Mouse (Mus musculus) CH12.LX (cell line): ENCODE data around the gene Wdr37. TPM values are rescaled to one million over a fixed set of nuclear protein-coding genes. Genes with fewer than 3 reads are reported as not detected.
"Not testable (repeated sequence)": the region's sequence is repeated elsewhere in the genome, so short reads cannot be mapped to it uniquely, and the experiment has no call there.

Experiments
- DNase-seq: peaks from one replicate; pipeline ENCODE4 v3.0.0-alpha.2; 2013; ENCODE audit errors: extremely low read depth
- H3K27ac ChIP-seq: 2 replicates; pipeline ENCODE4 v1.5.1; 2012; ENCODE audit warnings: low read depth, mild to moderate bottlenecking, control low read depth, moderate library complexity; ENCODE audit not compliant: insufficient read depth
- H3K27me3 ChIP-seq: replicated peaks from 2 replicates; pipeline ENCODE3; 2012; ENCODE audit warnings: inconsistent platforms
- H3K36me3 ChIP-seq, 2 experiments: replicated peaks in 1 of 2; 2 replicates each; pipeline versions ENCODE3 to v1.6.1; 2012; ENCODE audit warnings: inconsistent platforms in 1 of 2, low read length in 1 of 2, mild to moderate bottlenecking in 1 of 2, mixed read lengths in 1 of 2, moderate library complexity in 1 of 2; ENCODE audit not compliant: control insufficient read depth in 1 of 2, insufficient read depth in 1 of 2
- H3K4me1 ChIP-seq, 2 experiments: 2 replicates each; pipeline ENCODE4 v1.6.1; 2012; ENCODE audit warnings: inconsistent platforms in 1 of 2, moderate library complexity in 1 of 2; ENCODE audit not compliant: insufficient read depth in 2 of 2, control insufficient read depth in 1 of 2
- H3K4me2 ChIP-seq: 2 replicates; pipeline ENCODE4 v1.6.1; 2012; ENCODE audit warnings: low read depth, mild to moderate bottlenecking, control low read depth; ENCODE audit not compliant: poor library complexity, insufficient read depth, severe bottlenecking
- H3K4me3 ChIP-seq, 3 experiments: fragments of 150-350 bp in 1 of 3; sonication (generic) in 1 of 3; replicated peaks in 1 of 3; 2 replicates each; pipeline versions ENCODE3 to v1.5.1; 2011 to 2012; ENCODE audit warnings: low read depth in 2 of 3, low read length in 2 of 3, mild to moderate bottlenecking in 2 of 3, moderate library complexity in 2 of 3, control low read depth in 1 of 3, improper control_type of control experiment in 1 of 3, inconsistent platforms in 1 of 3, mixed read lengths in 1 of 3; ENCODE audit not compliant: poor library complexity in 1 of 3
- H3K79me2 ChIP-seq: replicated peaks from 2 replicates; pipeline ENCODE4 v1.6.1; 2012; ENCODE audit warnings: mild to moderate bottlenecking, moderate library complexity; ENCODE audit not compliant: control insufficient read depth, poor library complexity, insufficient read depth, severe bottlenecking; ENCODE audit errors: extremely low read depth
- H3K9ac ChIP-seq: 2 replicates; pipeline ENCODE4 v1.6.1; 2012; ENCODE audit warnings: low read depth, mild to moderate bottlenecking, control low read depth, moderate library complexity; ENCODE audit not compliant: insufficient read depth
- H3K9me3 ChIP-seq: replicated peaks from 2 replicates; pipeline ENCODE3; 2012; ENCODE audit warnings: low read length, inconsistent platforms, mixed read lengths
- CHD1 ChIP-seq: IDR thresholded peaks from 2 replicates; pipeline ENCODE4 v1.6.1; 2012; ENCODE audit warnings: low read depth, low read length, improper control_type of control experiment, inconsistent platforms
- CHD2 ChIP-seq: IDR thresholded peaks from 2 replicates; pipeline ENCODE4 v1.6.1; 2011; ENCODE audit warnings: low read length, improper control_type of control experiment
- CTCF ChIP-seq, 2 experiments: IDR thresholded peaks in 1 of 2; conservative IDR thresholded peaks in 1 of 2; 2 replicates each; pipeline ENCODE4 v1.5.1; 2011 to 2012; ENCODE audit warnings: low read depth in 2 of 2, low read length in 2 of 2, improper control_type of control experiment in 1 of 2, inconsistent platforms in 1 of 2, mild to moderate bottlenecking in 1 of 2, moderate library complexity in 1 of 2
- ELF1 ChIP-seq: IDR thresholded peaks from 2 replicates; pipeline ENCODE4 v1.6.1; 2014; ENCODE audit warnings: low read depth, mild to moderate bottlenecking, inconsistent platforms, low read length, improper control_type of control experiment
- EP300 ChIP-seq: IDR thresholded peaks from 2 replicates; pipeline ENCODE4 v1.6.1; 2011; ENCODE audit warnings: low read length, improper control_type of control experiment
- ETS1 ChIP-seq: conservative IDR thresholded peaks from 2 replicates; pipeline ENCODE4 v1.6.1; 2012; ENCODE audit warnings: low read depth, mild to moderate bottlenecking, inconsistent platforms, low read length, improper control_type of control experiment, moderate library complexity
- GABPA ChIP-seq: IDR thresholded peaks from 2 replicates; pipeline ENCODE4 v1.6.1; 2012; ENCODE audit warnings: low read depth, low read length, improper control_type of control experiment, inconsistent platforms; ENCODE audit not compliant: insufficient replicate concordance
- IRF4 ChIP-seq: IDR thresholded peaks from 2 replicates; pipeline ENCODE4 v1.6.1; 2014; ENCODE audit warnings: low read depth, mild to moderate bottlenecking, inconsistent platforms, low read length, improper control_type of control experiment
- JUN ChIP-seq: IDR thresholded peaks from 2 replicates; pipeline ENCODE4 v1.6.1; 2011; ENCODE audit warnings: low read depth, mild to moderate bottlenecking, low read length, improper control_type of control experiment, moderate library complexity; ENCODE audit not compliant: insufficient read depth
- KAT2A ChIP-seq: IDR thresholded peaks from 2 replicates; pipeline ENCODE4 v1.6.1; 2012; ENCODE audit warnings: low read length, improper control_type of control experiment, inconsistent platforms; ENCODE audit not compliant: insufficient replicate concordance
- MAX ChIP-seq: IDR thresholded peaks from 2 replicates; pipeline ENCODE4 v1.6.1; 2011; ENCODE audit warnings: low read length, improper control_type of control experiment
- MAZ ChIP-seq: IDR thresholded peaks from 2 replicates; pipeline ENCODE4 v1.6.1; 2012; ENCODE audit warnings: low read depth, mild to moderate bottlenecking, inconsistent platforms, low read length, improper control_type of control experiment, moderate library complexity
- MEF2A ChIP-seq: IDR thresholded peaks from 2 replicates; pipeline ENCODE4 v1.6.1; 2014; ENCODE audit warnings: low read depth, mild to moderate bottlenecking, inconsistent platforms, low read length, improper control_type of control experiment, borderline replicate concordance
- MXI1 ChIP-seq: IDR thresholded peaks from 2 replicates; pipeline ENCODE4 v1.6.1; 2011; ENCODE audit warnings: mild to moderate bottlenecking, low read depth, low read length, improper control_type of control experiment
- MYC ChIP-seq: IDR thresholded peaks from 2 replicates; pipeline ENCODE4 v1.6.1; 2011; ENCODE audit warnings: low read depth, mild to moderate bottlenecking, improper control_type of control experiment, low read length
- NRF1 ChIP-seq: IDR thresholded peaks from 2 replicates; pipeline ENCODE4 v1.6.1; 2014; ENCODE audit warnings: low read depth, mild to moderate bottlenecking, inconsistent platforms, low read length, improper control_type of control experiment, moderate library complexity
- PAX5 ChIP-seq: IDR thresholded peaks from 2 replicates; pipeline ENCODE4 v1.6.1; 2012; ENCODE audit warnings: low read length, inconsistent platforms, mixed read lengths
- RCOR1 ChIP-seq: conservative IDR thresholded peaks from 2 replicates; pipeline ENCODE4 v1.6.1; 2012; ENCODE audit warnings: low read depth, mild to moderate bottlenecking, inconsistent platforms, low read length, improper control_type of control experiment
- SIN3A ChIP-seq: IDR thresholded peaks from 2 replicates; pipeline ENCODE4 v1.6.1; 2012; ENCODE audit warnings: low read length, improper control_type of control experiment, inconsistent platforms
- SMC3 ChIP-seq: IDR thresholded peaks from 2 replicates; pipeline ENCODE4 v1.6.1; 2011; ENCODE audit warnings: low read depth, low read length, improper control_type of control experiment
- TBP ChIP-seq: conservative IDR thresholded peaks from 2 replicates; pipeline ENCODE4 v1.6.1; 2011; ENCODE audit warnings: low read depth, low read length, improper control_type of control experiment
- USF2 ChIP-seq: conservative IDR thresholded peaks from 2 replicates; pipeline ENCODE4 v1.6.1; 2011; ENCODE audit warnings: low read depth, low read length, improper control_type of control experiment
- ZC3H11A ChIP-seq: IDR thresholded peaks from 2 replicates; pipeline ENCODE4 v1.6.1; 2012; ENCODE audit warnings: low read depth, mild to moderate bottlenecking, inconsistent platforms, low read length, improper control_type of control experiment
- ZKSCAN1 ChIP-seq: IDR thresholded peaks from 2 replicates; pipeline ENCODE4 v1.6.1; 2012; ENCODE audit warnings: low read depth, inconsistent platforms, low read length, improper control_type of control experiment, borderline replicate concordance
- ZMIZ1 ChIP-seq: IDR thresholded peaks from 2 replicates; pipeline ENCODE4 v1.6.1; 2012; ENCODE audit warnings: low read depth, mild to moderate bottlenecking, inconsistent platforms, low read length, improper control_type of control experiment
- dilution Hi-C: fragments of 300-500 bp; cut with MboI; formaldehyde crosslinking; loops from 2 replicates; pipeline ENCODE4 v1.14.3; 2020; ENCODE audit warnings: low sequenced_read_pairs; ENCODE audit not compliant: extremely low pct_unique_long_range_greater_than_20kb, extremely low pct_ligation_motif_present
- in situ Hi-C: fragments of 300-500 bp; cut with MboI; formaldehyde crosslinking; loops from 3 replicates; pipeline ENCODE4 v1.14.3; 2019; ENCODE audit warnings: low sequenced_read_pairs, low pct_ligation_motif_present, low pct_unique_long_range_greater_than_20kb, mixed read lengths
- polyA plus RNA-seq: library from polyadenylated mRNA; unstranded; fragments of >175 nt; gene quantifications from 2 replicates; pipeline ENCODE4 v1.2.1, GENCODE M21; 2012; ENCODE audit warnings: low read depth; ENCODE audit not compliant: insufficient read length
- total RNA-seq, 2 experiments: library from RNA; depleted of rRNA; stranded (reverse); fragments of 300-350 nt in 1 of 2; fragments of >200 nt in 1 of 2; gene quantifications; 2 replicates each; pipeline ENCODE4 v1.2.3; 2012 to 2014

Gene Wdr37
- total and polyA plus RNA-seq, 3 experiments: 11.8 to 24.2 (median 13.4) TPM

DNA sequence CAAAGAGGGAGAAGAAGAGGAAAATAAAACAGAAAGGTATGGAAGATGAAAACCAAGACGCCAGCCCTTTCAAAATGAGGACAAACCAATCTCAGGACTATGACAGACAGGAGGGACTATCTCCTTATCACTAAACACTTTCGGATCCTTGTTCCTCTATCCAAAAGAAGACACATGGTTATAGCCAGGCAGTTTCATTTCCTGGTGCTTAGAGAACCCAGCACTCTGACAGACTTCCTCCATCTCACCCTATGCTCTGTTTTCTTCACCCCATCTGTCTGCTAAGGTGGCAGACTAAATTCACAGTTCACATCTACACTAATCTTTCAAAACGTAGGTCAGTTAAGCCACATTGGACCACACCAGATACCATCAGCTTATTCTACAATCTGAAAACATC, 29.4 kb downstream of the Wdr37 start:
- peak; percentile 71 for DNase-seq
- peaks cover 65 to 78% of the 10 kb centered on the region in 2 experiments for H3K36me3 ChIP-seq
- H3K9me3 ChIP-seq: no peaks in the 10 kb centered on the region
- no peak overlapping the region for H3K4me3 ChIP-seq
- peaks cover 5% of the 10 kb centered on the region; the same call in 1 of the 2 replicates for H3K79me2 ChIP-seq
- TF ChIP-seq MYC (peak; percentile 86), EP300 (peak; percentile 86), GABPA (no peak), ZC3H11A (no peak), MAX (0 out of 2 replicates have a peak, but pooled peaks have one; percentile 40), MXI1 (peak; percentile 34; the same call in 1 of the 2 replicates), ZKSCAN1 (no peak), IRF4 (peak; percentile 82), MEF2A (0 out of 2 replicates have a peak, but pooled peaks have one; percentile 58), USF2 (no peak), SIN3A (no peak; the same call in 1 of the 2 replicates)
- TF ChIP-seq, all 38 proteins: peak for 6
- no peak overlapping the region for H3K9ac ChIP-seq
- peak overlapping the region; percentile 67 for H3K27ac ChIP-seq
- in situ Hi-C loops (no loop called here), dilution Hi-C loops (no loop called here)
- H3K27me3 ChIP-seq: no peaks in the 10 kb centered on the region
- peaks cover 11 to 48% of the 10 kb centered on the region in 2 experiments; a peak in 3 of 4 replicates for H3K4me1 ChIP-seq
- H3K4me2 ChIP-seq: peak overlapping the region; percentile 44; the same call in 1 of the 2 replicates

DNA sequence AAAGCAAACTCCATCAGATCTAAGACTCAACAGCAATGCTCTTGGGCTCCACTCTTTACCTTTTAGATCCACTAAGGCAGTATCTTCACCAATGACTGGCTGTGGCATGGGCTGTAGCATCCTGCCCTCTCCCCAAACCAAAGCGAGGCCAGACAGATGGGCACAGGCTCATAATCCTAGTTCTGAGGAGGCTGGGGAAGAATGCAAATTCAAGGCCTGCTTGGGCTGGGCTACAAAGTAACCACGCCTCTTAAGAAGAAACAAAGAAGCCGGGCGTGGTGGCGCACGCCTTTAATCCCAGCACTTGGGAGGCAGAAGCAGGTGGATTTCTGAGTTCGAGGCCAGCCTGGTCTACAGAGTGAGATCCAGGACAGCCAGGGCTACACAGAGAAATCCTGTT, 29.9 kb downstream of the Wdr37 start:
- dilution Hi-C loops, H3K4me2 ChIP-seq, H3K27me3 ChIP-seq, H3K27ac ChIP-seq, H3K79me2 ChIP-seq, H3K9me3 ChIP-seq, in situ Hi-C loops, H3K9ac ChIP-seq: not testable (repeated sequence)
- Histone ChIP-seq H3K4me1 (peaks cover 11 to 48% of the 10 kb centered on the region in 2 experiments; a peak in 3 of 4 replicates), H3K36me3 (peaks cover 61 to 75% of the 10 kb centered on the region in 2 experiments), H3K4me3 (peak overlapping the region in 1 of 3 experiments; percentile 6)
- peak; percentile 56 for DNase-seq

DNA sequence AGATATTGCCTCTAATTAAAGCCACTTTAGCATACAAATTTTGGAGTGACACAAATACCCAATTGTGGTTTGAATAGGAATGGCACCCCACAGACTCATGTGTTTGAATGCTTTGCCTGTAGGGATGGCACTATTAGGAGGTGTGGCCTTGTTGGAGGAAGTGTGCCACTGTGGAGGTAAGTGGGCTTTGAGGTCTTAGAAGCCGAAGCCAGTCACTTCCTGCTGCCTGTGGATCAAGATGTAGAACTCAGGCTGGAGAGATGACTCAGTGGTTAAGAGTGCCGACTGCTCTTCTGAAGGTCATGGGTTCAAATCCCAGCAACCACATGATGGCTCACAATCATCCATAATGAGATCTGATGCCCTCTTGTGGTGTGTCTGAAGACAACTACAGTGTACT, 30.8 kb downstream of the Wdr37 start:
- Histone ChIP-seq H3K79me2 (peaks cover 4% of the 10 kb centered on the region; the same call in 1 of the 2 replicates), H3K9me3 (no peaks in the 10 kb centered on the region), H3K27ac (no peak overlapping the region), H3K36me3 (peaks cover 62 to 77% of the 10 kb centered on the region in 2 experiments), H3K4me3 (no peak overlapping the region), H3K27me3 (no peaks in the 10 kb centered on the region), H3K9ac (no peak overlapping the region), H3K4me2 (no peak overlapping the region), H3K4me1 (peaks cover 11 to 48% of the 10 kb centered on the region in 2 experiments; a peak in 3 of 4 replicates)
- in situ Hi-C loops: no loop called here
- no peak for TF ChIP-seq NRF1
- no peak for TF ChIP-seq CTCF (conservative IDR thresholded peaks at IDR 0.05 in 1 of 2, IDR thresholded peaks at IDR 0.05 in 1 of 2; ENCODE audit: low read depth in 2 of 2, low read length in 2 of 2)
- TF ChIP-seq CHD1: no peak
- no peak for TF ChIP-seq TBP
- no peak for TF ChIP-seq MXI1
- TF ChIP-seq EP300: no peak
- no peak for TF ChIP-seq ELF1
- TF ChIP-seq JUN: no peak
- TF ChIP-seq ZMIZ1: no peak
- no peak for TF ChIP-seq MAZ
- TF ChIP-seq SMC3: no peak
- no peak for TF ChIP-seq RCOR1
- no peak for TF ChIP-seq GABPA
- no peak for TF ChIP-seq ETS1
- TF ChIP-seq PAX5: no peak
- no peak for TF ChIP-seq MYC
- no peak for TF ChIP-seq CHD2
- no peak for TF ChIP-seq KAT2A
- dilution Hi-C loops: no loop called here
- DNase-seq: no peak
